Mouse (Mus musculus): ENCODE data around the gene Gapvd1.
"Not testable (repeated sequence)": the region's sequence is repeated elsewhere in the genome, so short reads cannot be mapped to it uniquely, and the experiment has no call there.

The Gapvd1 gene

GRCm38 (mm10) chr2:34771368-34772226 is 16.6 kb upstream of the Gapvd1 start, which contains the start of gene Hspa5:
TSS of gene Hspa5 (plus strand) at chr2:34771970.
- peak; percentile 99 for DNase-seq (ENCODE audit: low spot score)

GRCm38 (mm10) chr2:34770951-34771350 is 15.9 kb upstream of the Gapvd1 start:
- DNase-seq (ENCODE audit: low spot score): no peak

GRCm38 (mm10) chr2:34770049-34770448 is 15.0 kb upstream of the Gapvd1 start:
- DNase-seq (ENCODE audit: low spot score): no peak

GRCm38 (mm10) chr2:34764801-34765200 is 9.8 kb upstream of the Gapvd1 start:
- DNase-seq (ENCODE audit: low spot score): no peak

GRCm38 (mm10) chr2:34762872-34763271 is 7.8 kb upstream of the Gapvd1 start:
- DNase-seq (ENCODE audit: low spot score): no peak

- DNase-seq (ENCODE audit: low spot score): no peak
Measured at GRCm38 (mm10) chr2:34762174-34762573, 7.1 kb upstream of the Gapvd1 start.

- not testable (repeated sequence) for DNase-seq (ENCODE audit: low spot score)
Measured at GRCm38 (mm10) chr2:34761272-34761671, 6.2 kb upstream of the Gapvd1 start.

- no peak for DNase-seq (ENCODE audit: low spot score)
Measured at GRCm38 (mm10) chr2:34757341-34757740, 2.3 kb upstream of the Gapvd1 start.

GRCm38 (mm10) chr2:34753811-34754550 is 1.1 kb downstream of the Gapvd1 start:
- DNase-seq (ENCODE audit: low spot score): peak; percentile 90

- DNase-seq (ENCODE audit: low spot score): no peak
Measured at GRCm38 (mm10) chr2:34750245-34750644, 4.8 kb downstream of the Gapvd1 start.

- DNase-seq (ENCODE audit: low spot score): no peak
Measured at GRCm38 (mm10) chr2:34748479-34748878, 6.6 kb downstream of the Gapvd1 start.

- no peak for DNase-seq (ENCODE audit: low spot score)
Measured at GRCm38 (mm10) chr2:34745673-34746072, 9.4 kb downstream of the Gapvd1 start.

GRCm38 (mm10) chr2:34744476-34744875 is 10.6 kb downstream of the Gapvd1 start:
- no peak for DNase-seq (ENCODE audit: low spot score)

GRCm38 (mm10) chr2:34742675-34743074 is 12.4 kb downstream of the Gapvd1 start:
- no peak for DNase-seq (ENCODE audit: low spot score)

- no peak for DNase-seq (ENCODE audit: low spot score)
Measured at GRCm38 (mm10) chr2:34741390-34742159, 13.5 kb downstream of the Gapvd1 start.

- DNase-seq (ENCODE audit: low spot score): no peak
Measured at GRCm38 (mm10) chr2:34739684-34740391, 15.2 kb downstream of the Gapvd1 start.

GRCm38 (mm10) chr2:34737911-34738310 is 17.1 kb downstream of the Gapvd1 start:
- DNase-seq (ENCODE audit: low spot score): no peak

- DNase-seq (ENCODE audit: low spot score): no peak
Measured at GRCm38 (mm10) chr2:34736626-34737025, 18.4 kb downstream of the Gapvd1 start.

GRCm38 (mm10) chr2:34727045-34727728 is 27.8 kb downstream of the Gapvd1 start:
- DNase-seq (ENCODE audit: low spot score): no peak

GRCm38 (mm10) chr2:34725269-34725668 is 29.8 kb downstream of the Gapvd1 start:
- DNase-seq (ENCODE audit: low spot score): no peak

GRCm38 (mm10) chr2:34718196-34718595 is 36.8 kb downstream of the Gapvd1 start:
- no peak for DNase-seq (ENCODE audit: low spot score)
